Mouse (Mus musculus) heart, postnatal 25 days (tissue): ENCODE results near the gene Cdc42bpb. TPM values are rescaled to one million over a fixed set of nuclear protein-coding genes. Genes with fewer than 3 reads are reported as not detected.

Source experiments
- DNase-seq: peaks from one replicate; pipeline ENCODE4 v3.0.0; 2022; ENCODE audit warnings: low spot score
- intact Hi-C: fragments of 180-260 bp; cut with DNase I; formaldehyde crosslinking; loops from one replicate; pipeline ENCODE4 v1.15.1; 2025
- total RNA-seq, 2 experiments: library from RNA; stranded (reverse); gene quantifications; 2 replicates each; pipeline ENCODE4 v1.2.3; 2021

Gene Cdc42bpb
- total RNA-seq, 2 experiments from 2014 or later, result 57.5 to 60.2 TPM

GRCm38 (mm10) chr12:111394008-111394407 is 16.5 kb upstream of the Cdc42bpb start:
- DNase-seq, result no peak
- intact Hi-C loops, result no loop called here

DNA sequence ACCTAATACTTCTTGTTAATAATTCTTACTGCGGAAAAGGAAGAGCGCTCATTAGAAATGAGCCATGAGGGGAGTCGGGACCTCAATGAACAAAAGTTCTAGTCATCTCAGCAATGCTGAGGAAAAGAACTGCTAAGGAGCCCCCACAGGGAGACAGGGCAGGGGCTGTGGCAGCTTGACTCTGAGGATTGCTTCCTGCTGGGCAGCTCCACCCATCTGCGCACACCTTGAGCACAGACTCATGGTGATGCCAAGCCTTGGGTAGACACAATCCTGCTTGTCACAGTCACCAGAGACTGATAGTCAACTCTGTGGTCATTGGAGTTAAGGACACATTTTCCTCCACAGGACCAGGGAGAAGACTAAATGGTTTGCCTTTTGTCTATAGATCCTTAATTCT is 9.6 kb upstream of the Cdc42bpb start:
- DNase-seq, result no peak
- intact Hi-C loops, result no loop called here

DNA sequence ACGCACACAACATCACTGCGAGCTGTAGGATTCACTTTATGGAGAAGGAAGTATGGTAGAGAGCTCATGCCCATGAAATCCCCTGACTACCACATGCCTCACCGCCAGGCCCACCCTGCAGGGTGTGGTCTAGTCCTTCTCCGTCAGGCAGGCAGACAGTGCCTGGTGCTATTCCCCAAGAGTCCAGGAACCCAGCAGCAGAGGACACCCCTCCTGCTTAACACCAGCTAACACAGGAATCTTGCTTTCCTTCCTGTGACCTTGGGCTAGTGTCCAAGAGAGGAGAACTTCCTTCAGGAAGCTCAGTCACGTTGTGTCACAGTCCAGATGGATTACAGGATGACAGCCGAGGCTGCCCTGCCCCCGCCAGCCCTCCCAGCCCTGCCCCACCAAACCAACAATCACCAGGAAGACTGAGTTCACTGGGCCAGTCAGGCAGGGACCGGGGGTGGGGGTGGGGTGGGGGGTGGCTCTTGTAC is 9.2 kb upstream of the Cdc42bpb start:
- peak; percentile 59 for DNase-seq
- intact Hi-C loops, result no loop called here

GRCm38 (mm10) chr12:111385883-111386641 is 8.5 kb upstream of the Cdc42bpb start:
- intact Hi-C loops, result no loop called here
- no peak for DNase-seq

DNA sequence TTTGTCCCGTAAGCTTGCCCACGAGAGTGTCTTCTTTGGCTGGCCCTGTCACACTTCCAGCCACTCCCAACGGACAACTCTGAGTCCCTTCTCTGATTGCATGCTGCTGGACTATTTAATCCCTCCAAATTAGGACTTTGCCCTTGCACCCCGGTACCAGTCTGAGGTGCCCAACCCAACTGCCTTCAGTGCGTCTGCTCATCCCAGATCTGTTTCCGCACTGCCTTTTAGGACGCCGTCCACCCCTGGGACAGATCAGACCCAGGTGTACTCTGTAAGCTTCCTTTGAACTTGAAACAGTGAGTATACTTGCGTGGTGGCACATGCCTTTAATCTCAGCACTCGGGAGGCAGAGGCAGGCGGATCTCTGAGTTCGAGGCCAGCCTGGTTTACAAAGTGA is 1.3 kb upstream of the Cdc42bpb start:
- intact Hi-C loops, result no loop called here
- DNase-seq, result no peak

DNA sequence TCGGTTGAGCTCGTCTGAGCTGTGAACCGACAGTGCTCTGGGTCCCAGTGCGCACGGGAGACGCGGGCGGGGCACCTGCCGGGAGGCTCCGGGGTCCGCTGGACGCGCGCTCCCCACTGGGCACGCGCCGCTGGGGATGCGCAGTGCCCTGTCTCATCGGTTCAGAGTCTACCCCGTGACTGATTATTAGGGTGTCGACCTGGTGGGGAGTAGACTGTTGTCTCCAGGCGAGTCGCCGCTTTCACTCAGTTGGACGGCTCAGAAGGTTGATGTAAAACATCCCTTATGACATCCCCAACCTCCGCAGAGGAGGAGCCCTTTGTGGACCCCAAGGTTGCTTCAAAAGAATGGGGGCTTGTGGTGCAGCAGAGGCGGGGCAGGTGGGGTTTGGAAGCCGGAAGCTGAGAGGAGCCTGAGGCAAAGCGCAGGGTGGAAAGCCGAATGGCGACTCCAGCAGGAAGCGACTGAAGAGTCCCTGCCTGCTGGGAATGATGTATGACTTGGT is 520 bp upstream of the Cdc42bpb start:
- intact Hi-C loops, result no loop called here
- DNase-seq, result no peak

- intact Hi-C loops, result no loop called here
- peak; percentile 61 for DNase-seq
Observed at GRCm38 (mm10) chr12:111376826-111377331, 639 bp downstream of the Cdc42bpb start.

- intact Hi-C loops, result no loop called here
- DNase-seq, result no peak
Observed at GRCm38 (mm10) chr12:111376053-111376452, 1.5 kb downstream of the Cdc42bpb start.

- intact Hi-C loops, result loop anchor here (2.0 kb wide), 1 partner anchor 23 kb away; no protein-coding TSS in a partner anchor
- DNase-seq, result no peak
Observed at GRCm38 (mm10) chr12:111375559-111375958, 2.0 kb downstream of the Cdc42bpb start.

DNA sequence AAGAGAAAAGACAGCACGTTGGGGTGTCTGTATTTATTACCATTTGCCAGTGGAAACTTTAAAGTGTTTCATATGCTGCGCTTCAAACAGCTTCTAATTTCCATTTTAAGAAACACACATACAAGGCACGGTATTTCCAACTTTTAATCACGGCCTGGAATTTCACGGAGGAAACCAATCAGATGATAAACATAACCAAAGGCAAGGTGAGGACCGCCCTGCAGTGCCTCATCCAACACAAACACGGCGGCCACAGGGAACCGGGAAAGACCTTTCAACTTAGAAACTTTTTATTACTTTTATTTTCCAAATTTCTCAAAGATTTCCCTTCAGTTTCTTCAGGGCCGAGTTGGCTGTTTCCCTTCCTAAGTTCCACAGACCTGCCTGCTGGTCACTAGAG is 2.8 kb downstream of the Cdc42bpb start:
- no peak for DNase-seq
- intact Hi-C loops, result loop anchor here (2.0 kb wide), 1 partner anchor 22 kb away; no protein-coding TSS in a partner anchor

DNA sequence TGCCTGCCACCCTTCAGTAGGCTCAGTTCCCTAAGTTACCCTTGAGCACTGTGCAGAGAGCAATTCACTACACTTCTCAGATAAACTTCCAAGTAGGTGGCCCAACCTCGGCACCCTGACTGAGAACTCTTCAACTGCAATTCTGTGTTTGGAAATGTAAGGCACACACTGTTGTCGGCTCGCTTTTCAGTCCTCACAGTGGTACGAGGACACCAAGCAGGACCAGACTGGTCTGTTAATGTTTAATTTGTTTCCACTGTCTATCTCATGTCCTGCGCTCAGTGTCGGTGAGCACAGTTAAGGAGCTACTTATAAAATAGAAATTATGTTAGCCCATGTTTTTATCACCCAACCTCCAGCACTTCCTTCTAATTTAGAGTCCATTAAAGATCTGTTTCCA is 4.1 kb downstream of the Cdc42bpb start:
- no peak for DNase-seq
- intact Hi-C loops, result no loop called here

GRCm38 (mm10) chr12:111371905-111372304 is 5.6 kb downstream of the Cdc42bpb start:
- intact Hi-C loops, result no loop called here
- DNase-seq, result no peak

DNA sequence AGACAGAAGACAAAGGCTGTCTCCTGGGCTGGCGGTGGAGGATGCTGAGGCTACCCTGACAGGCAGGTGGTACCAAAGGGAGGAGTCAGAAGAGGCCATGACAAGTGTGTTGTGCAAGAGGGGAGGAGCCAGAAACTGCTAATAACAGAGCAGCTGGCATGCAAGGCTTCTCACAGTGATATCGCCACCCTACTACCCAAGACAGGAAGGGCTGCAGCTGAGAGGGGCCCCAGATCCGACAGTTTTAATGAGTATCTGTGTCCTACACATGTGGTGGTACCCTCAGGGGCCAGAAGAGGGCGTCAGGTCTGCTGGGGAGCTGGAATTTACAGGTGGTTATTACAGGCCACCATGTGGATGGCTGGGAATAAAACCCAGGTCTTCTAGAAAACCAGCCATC is 7.3 kb downstream of the Cdc42bpb start:
- intact Hi-C loops, result no loop called here
- no peak for DNase-seq

- DNase-seq, result no peak
- intact Hi-C loops, result no loop called here
Observed at GRCm38 (mm10) chr12:111367065-111367464, 10.5 kb downstream of the Cdc42bpb start.

- intact Hi-C loops, result no loop called here
- DNase-seq, result no peak
Observed at GRCm38 (mm10) chr12:111364234-111364633, 13.3 kb downstream of the Cdc42bpb start.

DNA sequence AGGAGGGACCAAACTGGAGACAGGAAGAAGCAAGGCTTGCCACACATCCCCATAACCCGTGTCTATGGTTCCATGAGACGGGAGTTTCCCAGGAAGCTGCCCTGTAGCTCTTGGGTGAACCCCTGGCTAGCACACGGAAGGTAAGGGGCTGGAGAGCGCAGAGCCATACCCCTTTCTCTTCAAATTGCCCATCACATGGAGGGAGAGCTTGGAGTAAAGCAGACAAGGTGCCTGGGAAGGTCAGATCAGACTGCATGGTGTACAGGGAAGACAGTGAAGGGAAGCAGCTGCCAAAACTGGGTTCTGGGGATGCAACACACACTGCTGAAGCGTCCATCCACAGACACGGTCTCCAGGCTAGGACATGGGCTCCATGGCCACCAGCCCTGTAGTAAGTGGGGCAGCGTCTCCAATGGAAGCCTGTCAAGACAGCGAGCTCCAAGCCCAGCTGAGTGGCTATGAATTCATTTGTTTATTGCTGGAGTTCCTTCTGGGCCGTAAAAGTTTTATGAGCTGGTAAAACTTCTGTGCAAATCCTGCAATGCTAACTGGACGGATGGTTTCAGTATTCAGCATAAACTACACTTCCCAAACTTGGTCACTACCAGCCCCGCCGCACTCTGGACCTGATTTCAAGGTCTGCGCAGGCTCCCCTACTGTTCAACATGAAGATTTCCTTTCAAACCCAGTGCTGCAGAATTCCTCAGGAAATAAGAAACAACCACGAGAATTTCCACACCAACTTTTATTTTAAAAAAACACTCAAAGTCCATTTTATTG is 16.0 kb downstream of the Cdc42bpb start:
- no peak for DNase-seq
- intact Hi-C loops, result no loop called here

DNA sequence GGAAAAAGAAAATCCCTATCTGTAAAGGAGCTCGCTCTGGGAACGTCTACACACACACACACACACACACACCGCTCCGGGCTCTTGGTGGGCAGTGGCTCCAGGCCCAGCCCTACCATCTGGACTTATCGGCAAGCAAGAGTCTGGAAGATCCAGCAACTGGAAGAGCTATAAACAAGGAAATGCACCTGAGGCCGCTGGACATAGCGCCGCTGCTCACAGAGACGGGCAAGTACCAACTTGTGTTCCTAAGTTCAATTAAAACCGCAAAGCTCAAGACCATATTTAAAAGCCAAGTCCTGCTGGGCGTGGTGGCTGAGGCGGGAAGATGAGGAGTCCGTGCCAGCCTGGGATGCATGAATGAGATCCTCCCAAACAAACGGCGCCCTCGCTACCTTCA is 16.8 kb downstream of the Cdc42bpb start:
- no peak for DNase-seq
- intact Hi-C loops, result no loop called here

- no peak for DNase-seq
- intact Hi-C loops, result no loop called here
Observed at GRCm38 (mm10) chr12:111356216-111356615, 21.3 kb downstream of the Cdc42bpb start.

- DNase-seq, result no peak
- intact Hi-C loops, result no loop called here
Observed at GRCm38 (mm10) chr12:111354142-111354541, 23.4 kb downstream of the Cdc42bpb start.

GRCm38 (mm10) chr12:111353439-111353915 is 24.0 kb downstream of the Cdc42bpb start:
- peak; percentile 29 for DNase-seq
- intact Hi-C loops, result loop anchor here (2.0 kb wide), 1 partner anchor 21 kb away; no protein-coding TSS in a partner anchor
